Mouse (Mus musculus): ENCODE results near the gene Fgd5.
"Not testable (repeated sequence)": the region's sequence is repeated elsewhere in the genome, so short reads cannot be mapped to it uniquely, and the experiment has no call there.

The Fgd5 gene

GRCm38 (mm10) chr6:91978371-91979300 is at the start of gene Fgd5:
Gene Fgd5, plus strand, starts transcription at chr6:91978878.
- no peak for DNase-seq (ENCODE audit: low read depth, low spot score)

GRCm38 (mm10) chr6:91931231-91931630 is 47.4 kb upstream of the Fgd5 start:
- no peak for DNase-seq (ENCODE audit: low read depth, low spot score)

DNA sequence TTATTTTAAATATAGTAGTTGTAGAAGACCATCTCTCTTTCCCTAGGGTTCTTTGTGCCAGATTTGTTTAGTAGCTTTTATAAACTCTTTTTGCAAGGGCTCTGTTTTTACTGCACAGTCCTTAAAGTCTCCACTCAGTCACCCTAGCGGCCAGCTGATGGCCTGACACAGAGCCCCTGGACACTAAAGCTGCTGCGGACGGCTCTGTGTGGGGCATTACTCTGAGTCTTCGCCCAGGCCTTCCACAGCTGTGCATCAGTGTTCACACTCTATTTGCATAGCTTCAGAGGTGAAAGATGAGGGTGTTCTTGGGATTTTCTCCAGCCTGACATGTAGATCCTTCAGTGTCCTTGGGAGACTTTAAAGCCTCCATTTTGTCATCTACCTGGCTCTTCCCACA is 40.2 kb upstream of the Fgd5 start:
- no peak for DNase-seq (ENCODE audit: low read depth, low spot score)

GRCm38 (mm10) chr6:91948426-91948825 is 30.3 kb upstream of the Fgd5 start:
- DNase-seq (ENCODE audit: low read depth, low spot score), result no peak

DNA sequence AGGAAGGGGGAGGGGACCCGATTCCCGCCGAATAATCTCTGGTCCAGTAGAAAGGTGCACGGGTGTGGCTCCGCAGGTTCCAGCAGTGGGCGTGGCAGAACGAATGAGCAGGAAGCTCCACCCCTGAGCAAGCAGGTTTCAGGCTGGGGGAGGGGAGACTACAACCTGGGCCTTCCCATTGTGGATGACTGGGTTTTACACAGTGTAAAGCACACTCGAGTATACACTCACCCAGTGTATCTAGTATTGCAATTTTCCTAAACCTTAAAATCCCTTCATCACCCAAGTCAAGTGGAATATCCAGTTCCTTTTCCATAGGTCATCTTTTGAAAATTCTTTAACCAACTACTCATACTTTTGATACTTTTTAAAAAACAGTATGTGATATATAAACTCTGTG is 20.7 kb upstream of the Fgd5 start:
- not testable (repeated sequence) for DNase-seq (ENCODE audit: low read depth, low spot score)

- no peak for DNase-seq (ENCODE audit: low read depth, low spot score)
Observed at GRCm38 (mm10) chr6:91960028-91960811, 18.5 kb upstream of the Fgd5 start.

DNA sequence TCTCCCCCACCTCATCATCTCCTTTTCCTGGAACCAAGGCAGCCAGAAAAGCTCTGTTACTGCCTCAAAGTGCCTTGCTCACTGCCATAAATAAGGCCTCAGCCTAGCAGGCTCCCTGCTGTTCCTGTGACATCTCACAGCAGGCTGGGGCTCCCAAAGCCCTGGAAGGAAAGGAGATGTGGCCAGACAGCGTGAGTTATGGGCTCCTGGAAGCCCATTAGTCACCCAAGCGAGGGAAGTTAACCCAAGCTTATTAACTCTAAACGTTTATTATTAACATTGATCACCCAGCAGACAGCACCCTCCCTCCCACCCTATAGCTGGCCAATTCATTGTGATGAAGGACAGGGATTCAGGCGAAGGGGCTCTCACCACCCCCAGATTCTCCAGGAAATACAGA is 15.2 kb upstream of the Fgd5 start:
- no peak for DNase-seq (ENCODE audit: low read depth, low spot score)

DNA sequence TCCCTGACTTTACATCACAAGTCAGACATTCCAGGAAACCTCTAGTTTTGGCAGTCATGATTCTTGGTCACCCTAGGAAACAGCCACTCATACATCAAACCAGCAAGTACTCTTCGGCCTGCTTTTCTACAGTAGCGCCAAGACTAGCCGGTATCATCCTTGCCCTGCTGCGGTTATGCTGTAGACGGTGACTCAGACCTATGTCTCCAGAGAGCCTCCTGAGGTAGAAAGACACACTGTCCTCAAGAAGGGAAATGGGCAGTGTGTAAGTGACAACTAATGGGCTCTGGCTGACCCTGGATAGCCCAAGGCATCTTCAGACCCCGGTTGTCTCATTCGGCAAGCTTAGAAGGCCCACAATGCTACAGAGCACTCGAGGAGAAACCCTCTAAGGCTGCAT is 13.6 kb upstream of the Fgd5 start:
- DNase-seq (ENCODE audit: low read depth, low spot score), result no peak

DNA sequence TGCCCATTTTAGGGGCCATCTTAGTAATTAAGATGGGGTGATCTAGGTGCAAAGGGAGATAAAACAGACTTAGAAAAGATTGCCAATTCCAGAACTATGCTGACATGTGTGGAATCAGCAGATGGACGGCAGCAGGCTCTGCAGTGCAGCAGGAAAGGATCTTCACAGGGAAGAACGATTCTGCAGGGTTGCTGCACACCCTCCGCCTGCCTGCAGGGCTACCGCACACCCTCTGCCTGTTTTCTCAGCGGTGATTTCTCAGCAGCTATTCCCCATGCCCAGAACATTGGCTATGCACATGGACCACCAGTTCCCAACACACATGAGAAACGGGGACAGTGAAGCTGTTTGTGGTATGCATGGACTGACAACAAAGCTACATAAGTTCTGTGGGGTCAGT is 12.7 kb upstream of the Fgd5 start:
- DNase-seq (ENCODE audit: low read depth, low spot score), result no peak

GRCm38 (mm10) chr6:91972201-91972646 is 6.5 kb upstream of the Fgd5 start:
- DNase-seq (ENCODE audit: low read depth, low spot score), result no peak

DNA sequence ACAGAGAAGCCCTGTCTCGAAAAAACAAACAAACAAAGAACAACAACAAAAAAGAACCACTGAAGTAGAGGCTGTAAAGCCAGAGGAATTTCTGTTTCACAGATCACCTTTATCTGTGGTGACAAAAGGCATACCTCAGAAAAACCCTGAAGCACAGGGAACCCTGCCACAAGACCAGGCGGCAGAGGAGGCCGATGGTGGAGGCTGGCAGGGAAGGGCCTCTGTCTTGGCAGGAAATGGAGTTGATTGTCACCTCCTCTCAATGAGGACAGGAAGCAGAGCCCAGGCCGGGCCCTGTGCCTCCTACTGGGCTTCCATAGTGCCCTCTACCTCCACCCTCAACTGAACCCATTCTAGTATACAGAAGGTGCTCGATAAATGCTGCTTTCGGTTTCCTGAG is 4.7 kb upstream of the Fgd5 start:
- DNase-seq (ENCODE audit: low read depth, low spot score), result no peak

DNA sequence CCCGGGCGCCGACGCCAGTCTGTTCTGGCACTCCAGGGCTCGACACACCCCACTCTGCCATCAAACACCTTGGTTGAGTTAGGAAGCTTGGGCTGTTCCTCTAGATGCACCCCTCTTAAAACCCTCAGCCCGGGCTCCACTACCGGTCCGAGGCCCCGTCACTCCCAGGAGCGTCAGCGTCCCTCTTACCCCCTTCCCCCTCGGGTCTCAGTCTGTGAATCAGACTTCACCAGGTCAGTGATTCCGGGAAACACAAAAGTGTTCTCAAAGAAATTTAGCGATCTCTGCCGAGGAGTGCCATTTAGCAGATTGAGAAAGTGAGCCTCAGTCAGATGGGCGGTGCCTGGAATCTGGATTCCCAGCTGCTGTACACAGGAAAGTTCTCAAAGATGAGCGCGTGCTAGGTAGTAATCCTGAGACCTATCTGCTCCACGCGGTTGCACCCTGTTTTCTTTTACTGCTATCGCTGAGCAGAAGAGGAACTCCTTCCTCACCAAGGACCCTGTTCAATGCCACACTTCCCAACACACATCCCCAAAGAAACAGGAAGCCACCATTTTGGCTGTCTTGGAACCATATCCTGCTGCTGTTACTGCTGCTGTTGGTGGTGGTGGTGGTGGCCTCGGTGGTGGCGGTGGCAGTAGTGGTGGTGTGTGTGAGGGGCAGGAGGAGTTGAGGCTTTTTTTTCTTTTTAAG is 771 bp downstream of the Fgd5 start:
- DNase-seq (ENCODE audit: low read depth, low spot score), result no peak

DNA sequence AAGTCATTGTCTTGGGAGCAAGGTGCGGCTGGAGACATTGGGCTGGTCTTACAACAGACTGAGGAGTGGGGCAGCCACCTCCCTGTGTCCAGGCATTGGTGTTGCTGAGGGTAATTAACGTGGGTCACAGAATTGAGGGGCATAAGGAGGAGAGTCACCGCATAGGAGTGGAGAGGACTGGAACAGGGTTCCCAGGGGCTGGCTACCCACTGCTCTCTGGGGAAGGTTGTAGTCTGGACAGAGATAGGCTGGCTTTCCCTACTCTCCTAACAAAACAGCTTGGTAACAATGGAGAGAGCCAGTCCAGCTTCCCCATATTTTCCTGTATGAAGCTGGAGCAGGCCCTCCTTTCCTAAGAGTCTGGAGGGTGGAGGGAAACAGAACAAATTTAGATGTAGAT is 1.3 kb downstream of the Fgd5 start:
- DNase-seq (ENCODE audit: low read depth, low spot score), result no peak

- no peak for DNase-seq (ENCODE audit: low read depth, low spot score)
Observed at GRCm38 (mm10) chr6:91990101-91990500, 11.4 kb downstream of the Fgd5 start.

- DNase-seq (ENCODE audit: low read depth, low spot score), result no peak
Observed at GRCm38 (mm10) chr6:91992823-91993222, 14.1 kb downstream of the Fgd5 start.

DNA sequence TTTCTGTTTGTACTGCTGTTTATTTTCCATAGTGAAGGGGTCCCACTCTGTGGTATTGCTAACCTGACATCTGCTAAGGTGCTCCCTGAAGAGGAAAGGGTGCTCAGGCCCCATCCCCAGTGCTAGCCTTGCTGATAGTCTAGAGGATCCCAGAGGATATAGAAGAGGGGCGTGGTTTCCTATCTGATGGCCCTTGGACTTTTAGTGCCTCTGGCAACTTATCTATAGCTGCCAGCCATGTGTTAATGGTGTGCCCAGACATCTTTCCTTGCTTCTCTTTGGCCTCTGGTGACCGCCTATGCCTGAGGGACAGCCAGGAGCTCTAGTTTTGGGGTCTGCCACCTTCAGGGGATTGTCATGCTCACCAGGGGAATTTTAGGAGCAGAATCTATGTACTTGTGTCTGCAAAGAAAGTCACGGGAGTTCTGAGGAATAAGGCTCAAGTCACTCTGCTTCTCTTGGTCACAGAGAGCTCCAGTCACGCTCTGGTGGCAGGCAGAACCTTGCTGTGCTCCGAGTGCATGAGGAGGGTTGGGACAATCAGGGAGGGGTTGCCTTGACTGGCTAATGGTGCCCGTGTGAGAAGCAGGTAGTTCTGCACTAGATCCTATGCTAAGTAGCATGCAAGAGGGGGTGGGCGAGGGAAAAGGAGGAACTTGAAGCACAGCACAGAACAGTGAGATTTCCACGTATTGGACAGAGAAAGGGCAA is 15.3 kb downstream of the Fgd5 start:
- no peak for DNase-seq (ENCODE audit: low read depth, low spot score)

GRCm38 (mm10) chr6:91996072-91996471 is 17.4 kb downstream of the Fgd5 start:
- DNase-seq (ENCODE audit: low read depth, low spot score), result no peak

GRCm38 (mm10) chr6:92002558-92003285 is 24.0 kb downstream of the Fgd5 start:
- no peak for DNase-seq (ENCODE audit: low read depth, low spot score)

- no peak for DNase-seq (ENCODE audit: low read depth, low spot score)
Observed at GRCm38 (mm10) chr6:92003646-92004045, 25.0 kb downstream of the Fgd5 start.

GRCm38 (mm10) chr6:92004137-92004805 is 25.6 kb downstream of the Fgd5 start:
- no peak for DNase-seq (ENCODE audit: low read depth, low spot score)
